Mouse (Mus musculus) right cerebral cortex, postnatal 25 days (tissue): Measurements from ENCODE around the gene Pcx.
A peak's percentile ranks its signal among the peaks of the same experiment; 100 is the strongest.

Source experiments
- DNase-seq: peaks from one replicate; pipeline ENCODE4 v3.0.0; 2022

Pcx gene

GRCm38 (mm10) chr19:4497263-4497973 is 12.9 kb upstream of the Pcx start:
- peak; percentile 52 for DNase-seq

DNA sequence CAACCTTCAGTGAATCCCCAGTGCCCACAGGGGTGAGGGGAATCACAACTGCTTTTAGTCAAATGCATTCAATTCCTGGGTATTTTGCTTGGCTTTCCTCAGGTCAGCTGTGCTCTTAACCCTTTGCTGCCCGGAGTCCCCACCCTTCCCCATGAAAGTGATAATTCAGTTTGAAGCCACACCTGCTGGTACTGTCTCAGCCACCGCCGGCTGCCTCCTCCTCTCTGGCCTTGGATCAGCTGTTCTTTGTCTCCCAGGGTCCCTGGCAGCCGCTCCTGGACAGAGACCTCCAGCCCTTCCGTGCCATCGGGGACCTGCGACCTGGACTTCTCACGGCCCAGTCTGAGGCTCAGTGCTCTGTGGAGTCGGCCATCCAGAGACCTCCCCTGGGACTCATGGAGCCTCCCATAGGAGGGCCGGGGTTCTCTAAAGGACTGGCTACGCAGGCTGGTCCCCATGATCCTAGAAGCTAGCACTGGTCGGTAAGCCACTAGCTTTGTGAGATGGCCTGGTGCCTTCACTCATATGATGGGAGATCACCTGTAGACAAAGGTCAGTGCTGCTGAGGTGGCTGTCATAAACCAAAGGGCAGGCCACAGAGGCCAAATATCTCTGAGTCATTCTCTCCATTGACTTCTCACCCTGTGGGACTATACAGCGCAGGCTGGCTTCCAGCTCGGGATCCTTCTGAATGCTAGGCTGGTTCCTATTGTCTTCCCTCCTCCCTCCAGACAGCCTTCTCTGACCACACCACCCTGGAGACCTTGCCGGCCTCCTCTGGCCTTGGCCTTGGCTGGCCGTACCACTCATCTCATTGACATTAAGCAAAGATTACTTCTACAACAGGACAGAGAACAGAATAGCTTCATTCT is 12.0 kb upstream of the Pcx start, which contains the start of gene 2010003K11Rik:
Gene 2010003K11Rik (minus strand): TSS at position 522 of the 872 bp plus-strand sequence.
- DNase-seq = no peak

DNA sequence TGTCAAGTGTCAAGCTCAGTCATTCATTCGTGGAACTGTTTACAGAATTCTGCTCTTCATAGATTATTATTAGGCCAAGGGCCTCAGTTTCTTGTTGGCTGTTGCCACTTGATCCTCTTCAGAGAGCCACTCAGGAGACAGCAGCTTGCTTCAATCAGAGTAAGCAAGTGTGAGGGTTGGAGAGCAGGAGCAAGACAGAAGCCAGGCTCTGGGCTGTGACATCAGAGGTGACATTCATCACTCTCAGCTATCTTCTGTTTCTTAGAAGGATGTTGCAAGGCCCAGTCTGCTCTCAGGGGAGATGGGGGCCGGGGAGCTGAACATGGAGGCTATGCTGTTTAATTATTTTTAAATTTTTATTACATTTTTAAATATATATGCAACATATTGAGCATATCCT is 7.6 kb upstream of the Pcx start:
- DNase-seq = no peak

GRCm38 (mm10) chr19:4504830-4505229 is 5.4 kb upstream of the Pcx start:
- no peak for DNase-seq

DNA sequence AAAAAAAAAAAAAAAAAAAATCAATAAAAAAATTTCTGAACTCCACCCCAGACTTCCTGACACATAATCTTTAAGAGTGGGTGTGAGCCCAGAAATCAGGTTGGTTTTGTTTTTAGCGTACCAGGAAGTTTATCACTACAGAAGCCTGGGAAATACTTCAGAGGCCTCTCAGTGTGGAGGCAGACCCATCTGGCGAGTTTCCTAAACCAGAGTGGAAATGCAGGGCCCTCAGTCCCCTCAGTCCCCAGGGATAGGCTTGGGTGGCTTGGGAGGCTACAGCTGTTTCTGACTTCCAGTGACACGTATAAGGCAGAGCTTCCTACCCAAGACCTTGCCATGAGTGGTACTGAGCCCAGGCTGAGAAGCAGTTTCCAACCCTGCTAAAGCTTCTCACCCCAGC is 2.5 kb upstream of the Pcx start:
- no peak for DNase-seq

DNA sequence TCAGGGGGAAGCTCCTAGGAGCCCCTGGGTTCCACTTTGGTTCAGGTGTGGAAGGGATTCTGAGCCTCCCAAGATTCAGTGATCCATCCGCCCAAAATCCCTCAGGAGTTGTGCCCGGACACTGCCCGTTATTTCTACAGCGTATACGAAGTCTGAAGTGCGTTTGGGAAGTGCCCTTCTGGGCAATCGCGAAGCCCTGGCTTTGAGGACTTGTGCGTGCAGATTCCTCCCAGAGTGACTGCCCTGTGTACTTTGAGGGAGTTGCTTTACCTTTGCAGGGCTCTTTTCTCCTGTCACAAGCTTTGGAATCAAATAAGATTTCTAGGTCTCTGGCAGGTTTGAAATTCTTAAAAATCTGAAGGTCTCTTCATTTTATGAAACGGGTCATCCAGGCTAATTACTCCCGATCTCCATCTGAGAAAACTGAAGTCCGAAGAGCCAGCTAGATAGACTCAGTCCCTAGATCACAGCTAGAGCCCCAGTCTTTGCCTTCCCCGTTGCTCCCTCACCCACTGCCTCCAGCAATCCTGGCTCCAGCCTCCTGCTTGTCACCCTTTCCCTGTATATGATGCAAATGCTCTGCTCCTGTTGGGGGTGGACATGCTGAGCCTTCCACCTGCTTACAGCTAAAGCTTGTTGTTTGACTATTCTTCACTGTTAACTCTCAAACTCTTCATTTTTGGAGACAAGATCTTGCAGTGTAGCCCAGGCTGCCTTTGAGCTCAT is 1.0 kb downstream of the Pcx start:
- no peak for DNase-seq

- DNase-seq = no peak
Observed at GRCm38 (mm10) chr19:4513236-4513858, 3.1 kb downstream of the Pcx start.

GRCm38 (mm10) chr19:4515746-4516145 is 5.5 kb downstream of the Pcx start:
- DNase-seq = no peak

DNA sequence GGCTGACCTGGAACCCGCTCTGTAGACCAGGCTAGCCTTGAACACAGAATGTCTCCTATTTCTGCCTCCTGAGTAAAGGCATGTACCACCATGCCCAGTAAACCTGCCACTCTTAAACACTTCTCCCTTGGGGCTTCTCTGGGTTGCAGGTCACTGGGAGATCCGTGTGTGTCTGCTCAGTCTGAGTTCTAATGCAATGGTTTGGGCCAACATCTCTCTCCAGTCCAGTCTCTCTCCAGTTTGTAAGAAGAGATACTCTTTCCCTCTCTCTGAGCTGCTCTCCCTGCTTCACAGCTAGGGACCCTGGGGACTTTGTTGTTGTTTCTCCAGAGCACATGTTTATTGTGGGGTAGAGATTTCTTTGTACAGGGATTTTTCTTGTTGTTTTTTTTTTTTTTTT is 6.0 kb downstream of the Pcx start:
- no peak for DNase-seq

GRCm38 (mm10) chr19:4517483-4517882 is 7.2 kb downstream of the Pcx start:
- no peak for DNase-seq

DNA sequence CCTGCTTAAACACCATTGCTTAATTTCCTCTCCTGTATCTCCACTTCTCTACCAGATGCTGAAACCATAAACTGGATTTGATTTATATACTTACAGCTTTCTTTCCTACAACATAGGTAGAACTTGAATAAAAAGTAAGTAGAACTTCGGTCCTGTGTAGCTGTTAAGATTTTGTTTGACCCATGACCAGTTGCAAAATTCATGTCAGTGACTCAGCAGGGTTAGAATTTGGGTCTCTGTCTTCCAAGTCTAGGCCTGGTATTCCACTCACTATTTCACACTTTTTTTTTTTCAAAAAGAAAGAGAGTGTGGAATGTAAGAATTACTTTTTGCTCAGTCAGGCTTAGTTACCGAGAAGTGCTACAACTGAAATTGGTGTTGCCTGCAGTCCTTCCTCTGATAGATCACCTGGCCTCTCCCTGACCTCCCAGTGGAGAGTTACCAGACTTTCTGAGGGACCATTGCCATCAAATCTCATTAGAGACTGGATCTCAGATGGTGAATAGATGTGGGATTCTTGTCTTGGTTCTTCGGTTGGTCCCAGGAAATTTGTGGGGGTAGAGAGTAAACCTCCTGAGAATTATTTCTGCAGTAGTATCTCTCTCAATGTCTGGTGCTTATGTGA is 11.3 kb downstream of the Pcx start:
- DNase-seq = no peak

GRCm38 (mm10) chr19:4534646-4535045 is 24.4 kb downstream of the Pcx start:
- DNase-seq = no peak

GRCm38 (mm10) chr19:4535922-4536321 is 25.6 kb downstream of the Pcx start:
- DNase-seq = no peak

DNA sequence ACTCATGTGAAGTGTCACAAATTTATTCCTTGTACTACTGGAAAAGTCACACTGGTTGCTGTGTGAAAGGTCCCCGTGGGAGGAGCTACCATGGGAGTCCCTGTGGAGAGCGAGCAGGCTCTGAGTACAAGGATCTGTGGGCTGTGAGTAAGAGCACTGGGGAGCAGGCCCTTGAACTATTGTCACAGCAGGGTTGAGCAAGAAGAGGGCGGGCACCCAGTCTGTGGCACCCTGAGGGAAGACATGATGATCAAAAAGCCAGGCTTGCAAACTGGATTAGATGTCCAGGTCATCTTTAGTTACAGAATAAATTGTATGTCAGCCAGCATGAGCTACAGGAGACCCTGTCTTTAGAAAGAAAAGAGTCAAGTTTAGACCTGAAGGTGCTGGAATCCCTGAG is 26.3 kb downstream of the Pcx start:
- no peak for DNase-seq

DNA sequence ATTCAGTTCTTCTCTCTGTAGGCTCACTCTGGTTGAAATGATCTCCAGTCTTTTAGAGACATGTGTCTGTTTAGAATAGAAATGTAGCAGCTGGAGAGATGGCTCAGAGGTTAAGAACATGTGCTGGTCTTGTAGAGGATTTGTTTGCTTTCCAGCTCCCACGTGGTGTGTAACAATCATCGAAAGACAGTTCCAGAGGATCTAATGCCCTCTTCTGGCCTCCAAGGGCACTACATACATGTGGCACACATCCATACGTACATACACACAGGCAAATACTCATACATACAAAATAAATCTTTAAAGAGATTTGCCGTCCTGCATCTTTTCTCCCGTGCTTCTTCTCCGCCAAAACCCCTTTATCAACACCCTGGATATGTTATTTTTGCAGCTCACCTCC is 30.0 kb downstream of the Pcx start:
- DNase-seq = no peak

DNA sequence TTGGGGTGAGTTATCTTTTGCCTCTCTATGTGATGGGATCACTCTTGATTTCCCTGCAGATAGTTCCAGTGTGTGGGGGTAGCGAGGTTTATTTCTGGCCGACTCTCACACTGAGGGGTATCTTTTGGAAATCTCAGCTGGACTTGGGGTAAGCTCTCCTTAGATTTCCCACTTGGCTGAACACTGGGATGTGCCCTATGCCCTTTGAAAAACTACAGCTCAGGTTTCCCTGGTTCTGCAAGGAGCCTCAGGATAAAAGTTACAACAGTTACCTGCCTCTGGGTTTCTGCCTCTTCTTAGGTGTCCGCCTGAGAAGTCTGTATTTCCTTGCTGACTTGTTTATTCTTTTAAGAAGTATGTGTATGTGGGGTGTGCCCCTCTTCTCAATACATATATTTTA is 30.7 kb downstream of the Pcx start:
- DNase-seq = no peak

GRCm38 (mm10) chr19:4542081-4542480 is 31.8 kb downstream of the Pcx start:
- no peak for DNase-seq

DNA sequence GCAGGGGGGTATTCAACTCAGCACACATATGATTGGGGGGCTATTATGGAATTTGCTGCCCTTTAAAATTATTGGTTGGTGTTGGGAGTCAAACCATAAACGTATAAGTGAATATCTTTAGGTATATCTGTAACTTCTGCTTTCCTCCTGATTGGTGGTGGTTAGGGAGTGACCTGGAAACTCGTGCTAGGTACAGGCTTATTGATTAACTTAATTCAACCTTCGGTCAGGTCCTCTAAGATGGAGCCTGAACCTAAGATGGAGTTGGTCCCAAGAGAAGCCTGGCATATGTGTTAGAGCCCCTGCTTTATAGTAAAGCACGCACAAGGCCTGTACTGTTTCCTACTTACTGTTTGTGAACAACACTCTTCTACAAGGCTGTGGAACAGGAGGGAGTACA is 34.8 kb downstream of the Pcx start:
- no peak for DNase-seq

GRCm38 (mm10) chr19:4545841-4546240 is 35.6 kb downstream of the Pcx start:
- no peak for DNase-seq

- no peak for DNase-seq
Observed at GRCm38 (mm10) chr19:4547801-4548200, 37.5 kb downstream of the Pcx start.

GRCm38 (mm10) chr19:4548305-4548883 is 38.1 kb downstream of the Pcx start:
- DNase-seq = no peak

DNA sequence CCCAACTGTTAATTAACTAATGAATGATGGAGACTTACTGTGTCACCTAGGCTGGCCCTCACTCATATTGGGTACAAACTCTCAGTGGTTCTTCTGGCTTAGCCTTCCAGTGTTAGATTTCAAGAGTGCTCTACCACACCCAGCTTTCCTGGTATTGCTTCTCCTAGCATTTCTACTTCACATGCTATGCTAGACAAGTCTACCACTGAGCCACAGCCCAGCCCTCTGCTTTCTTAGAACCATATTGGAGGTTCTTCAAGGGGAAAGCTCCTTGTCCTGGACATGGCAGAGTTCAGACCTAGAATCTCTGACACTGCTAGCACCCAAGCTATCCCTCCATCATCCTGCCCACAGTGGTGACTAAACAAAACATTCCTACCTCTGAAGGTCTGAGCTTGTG is 44.0 kb downstream of the Pcx start:
- DNase-seq = no peak
